Mouse (Mus musculus): ENCODE measurements at regions not wholly inside any gene's neighbourhood (a gene's known extent, or its start where the extent isn't known, plus 50 kb on each side); places are given as distances from the start of the nearest gene placed in this dataset.

GRCm38 (mm10) chr5:120035251-120035650 lies 81.0 kb upstream of the Rbm19 start:
- TF ChIP-seq MYOD1 (IDR thresholded peaks at IDR 0.05; ENCODE audit: control insufficient read depth in 1 of 3, insufficient read length in 2 of 3, low read depth in 2 of 3), result no peak
- TF ChIP-seq MAX (IDR thresholded peaks at IDR 0.05; ENCODE audit: low read depth), result no peak

All from myocyte (in vitro differentiated cells).